Mouse (Mus musculus): ENCODE measurements around the gene Cct3. TPM values are rescaled to one million over a fixed set of nuclear protein-coding genes. Genes with fewer than 3 reads are reported as not detected.
A peak's percentile ranks its signal among the peaks of the same experiment; 100 is the strongest.

Cct3 gene
- polyA plus RNA-seq, 1 experiment = 584 TPM

- Histone ChIP-seq H3K27me3 (ENCODE audit: control insufficient read depth, insufficient read depth, low read length, poor library complexity, severe bottlenecking) (no peaks in the 10 kb centered on the region), H3K9ac (ENCODE audit: low read depth, poor library complexity, severe bottlenecking) (peak overlapping the region; percentile 87), H3K4me3 (ENCODE audit: low read depth, low read length) (peak overlapping the region; percentile 92), H3K27ac (ENCODE audit: insufficient read depth, low read length) (peak overlapping the region; percentile 83), H3K4me1 (ENCODE audit: control insufficient read depth, insufficient read depth, low read length) (no peaks in the 10 kb centered on the region), H3K9me3 (replicated peaks; ENCODE audit: control insufficient read depth, insufficient read depth, low read length, poor library complexity, severe bottlenecking) (no peaks in the 10 kb centered on the region), H3K36me3 (ENCODE audit: control insufficient read depth, insufficient read depth, low read length, poor library complexity, severe bottlenecking) (no peaks in the 10 kb centered on the region; the same call in 1 of the 2 replicates)
- no peak for TF ChIP-seq POLR2A (IDR thresholded peaks at IDR 0.05; ENCODE audit: insufficient read depth, low read length)
- TF ChIP-seq CTCF (IDR thresholded peaks at IDR 0.05; ENCODE audit: low read depth, low read length) = no peak
- no peak for TF ChIP-seq EP300 (IDR thresholded peaks at IDR 0.05; ENCODE audit: insufficient read depth, low read depth, low read length)
Measured at GRCm38 (mm10) chr3:88335436-88336053, 38.6 kb downstream of the Cct3 start.

- Histone ChIP-seq H3K9me3 (replicated peaks; ENCODE audit: control insufficient read depth, insufficient read depth, low read length, poor library complexity, severe bottlenecking) (no peaks in the 10 kb centered on the region), H3K27ac (ENCODE audit: insufficient read depth, low read length) (peak within 1 kb of the TSS; percentile 83), H3K36me3 (ENCODE audit: control insufficient read depth, insufficient read depth, low read length, poor library complexity, severe bottlenecking) (no peaks in the 10 kb centered on the region; the same call in none of the 2 replicates), H3K4me3 (ENCODE audit: low read depth, low read length) (peak within 1 kb of the TSS; percentile 92), H3K9ac (ENCODE audit: low read depth, poor library complexity, severe bottlenecking) (peak within 1 kb of the TSS; percentile 87), H3K27me3 (ENCODE audit: control insufficient read depth, insufficient read depth, low read length, poor library complexity, severe bottlenecking) (no peaks in the 10 kb centered on the region), H3K4me1 (ENCODE audit: control insufficient read depth, insufficient read depth, low read length) (no peaks in the 10 kb centered on the region)
- peak; percentile 94 for TF ChIP-seq POLR2A (IDR thresholded peaks at IDR 0.05; ENCODE audit: insufficient read depth, low read length)
- no peak for TF ChIP-seq CTCF (IDR thresholded peaks at IDR 0.05; ENCODE audit: low read depth, low read length)
- peak; percentile 51; the same call in 1 of the 2 replicates for TF ChIP-seq EP300 (IDR thresholded peaks at IDR 0.05; ENCODE audit: insufficient read depth, low read depth, low read length)
Measured at GRCm38 (mm10) chr3:88336058-88337013, 39.4 kb downstream of the Cct3 start, which contains the start of the genes Tmem79 and Smg5. Gene Tmem79 (minus strand): TSS chr3:88336148. Gene Smg5 (plus strand): TSS chr3:88336260.

DNA sequence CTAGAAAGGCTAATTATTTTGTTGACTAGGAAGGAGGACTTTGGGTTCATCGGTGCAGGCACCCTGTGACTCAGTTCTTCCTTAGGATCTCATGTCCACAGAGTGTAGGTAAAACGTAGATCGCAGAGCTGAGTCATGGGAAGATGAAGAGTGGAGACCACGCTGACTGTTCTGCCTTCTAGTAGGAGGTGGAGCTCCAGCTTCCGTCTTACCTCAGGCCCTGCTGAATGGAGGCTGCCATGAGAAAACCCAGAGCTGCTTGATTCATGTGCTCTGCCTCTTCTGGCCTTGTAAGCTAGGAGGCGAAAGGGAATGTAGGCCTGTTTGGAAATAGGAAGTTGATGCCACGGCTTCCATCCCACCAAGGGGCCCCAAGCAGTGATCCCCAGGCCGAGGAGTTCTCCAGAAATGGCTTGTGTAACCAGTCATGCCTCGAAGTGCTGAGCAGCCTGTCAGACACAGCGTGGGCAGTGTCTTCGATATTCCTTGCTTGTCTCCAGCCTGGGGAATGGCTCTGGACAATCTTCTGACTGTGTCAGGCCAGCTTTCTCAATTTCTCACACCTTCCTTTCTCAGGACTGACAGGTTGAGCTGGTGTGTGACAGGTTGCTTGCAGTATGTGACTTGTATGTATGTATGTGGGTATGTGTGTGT lies 40.6 kb downstream of the Cct3 start:
- Histone ChIP-seq H3K36me3 (ENCODE audit: control insufficient read depth, insufficient read depth, low read length, poor library complexity, severe bottlenecking) (peaks cover 10% of the 10 kb centered on the region), H3K27ac (ENCODE audit: insufficient read depth, low read length) (peak overlapping the region; percentile 51), H3K4me1 (ENCODE audit: control insufficient read depth, insufficient read depth, low read length) (no peaks in the 10 kb centered on the region), H3K9ac (ENCODE audit: low read depth, poor library complexity, severe bottlenecking) (peak overlapping the region; percentile 87; the same call in 1 of the 2 replicates), H3K4me3 (ENCODE audit: low read depth, low read length) (peak overlapping the region; percentile 46), H3K27me3 (ENCODE audit: control insufficient read depth, insufficient read depth, low read length, poor library complexity, severe bottlenecking) (no peaks in the 10 kb centered on the region), H3K9me3 (replicated peaks; ENCODE audit: control insufficient read depth, insufficient read depth, low read length, poor library complexity, severe bottlenecking) (no peaks in the 10 kb centered on the region)
- no peak for TF ChIP-seq EP300 (IDR thresholded peaks at IDR 0.05; ENCODE audit: insufficient read depth, low read depth, low read length)
- TF ChIP-seq POLR2A (IDR thresholded peaks at IDR 0.05; ENCODE audit: insufficient read depth, low read length) = no peak
- no peak for TF ChIP-seq CTCF (IDR thresholded peaks at IDR 0.05; ENCODE audit: low read depth, low read length)

GRCm38 (mm10) chr3:88338316-88338715 lies 41.4 kb downstream of the Cct3 start:
- no peaks in the 10 kb centered on the region for H3K9me3 ChIP-seq (replicated peaks; ENCODE audit: control insufficient read depth, insufficient read depth, low read length, poor library complexity, severe bottlenecking)
- no peak overlapping the region for H3K9ac ChIP-seq (ENCODE audit: low read depth, poor library complexity, severe bottlenecking)
- H3K4me1 ChIP-seq (ENCODE audit: control insufficient read depth, insufficient read depth, low read length) = no peaks in the 10 kb centered on the region
- no peak overlapping the region for H3K27ac ChIP-seq (ENCODE audit: insufficient read depth, low read length)
- peaks cover 18% of the 10 kb centered on the region for H3K36me3 ChIP-seq (ENCODE audit: control insufficient read depth, insufficient read depth, low read length, poor library complexity, severe bottlenecking)
- H3K4me3 ChIP-seq (ENCODE audit: low read depth, low read length) = no peak overlapping the region
- H3K27me3 ChIP-seq (ENCODE audit: control insufficient read depth, insufficient read depth, low read length, poor library complexity, severe bottlenecking) = no peaks in the 10 kb centered on the region
- no peak for TF ChIP-seq EP300 (IDR thresholded peaks at IDR 0.05; ENCODE audit: insufficient read depth, low read depth, low read length)
- no peak for TF ChIP-seq CTCF (IDR thresholded peaks at IDR 0.05; ENCODE audit: low read depth, low read length)
- TF ChIP-seq POLR2A (IDR thresholded peaks at IDR 0.05; ENCODE audit: insufficient read depth, low read length) = no peak

GRCm38 (mm10) chr3:88339006-88339405 lies 42.1 kb downstream of the Cct3 start:
- Histone ChIP-seq H3K27me3 (ENCODE audit: control insufficient read depth, insufficient read depth, low read length, poor library complexity, severe bottlenecking) (no peaks in the 10 kb centered on the region), H3K4me3 (ENCODE audit: low read depth, low read length) (no peak overlapping the region), H3K9me3 (replicated peaks; ENCODE audit: control insufficient read depth, insufficient read depth, low read length, poor library complexity, severe bottlenecking) (no peaks in the 10 kb centered on the region), H3K36me3 (ENCODE audit: control insufficient read depth, insufficient read depth, low read length, poor library complexity, severe bottlenecking) (peaks cover 25% of the 10 kb centered on the region), H3K9ac (ENCODE audit: low read depth, poor library complexity, severe bottlenecking) (no peak overlapping the region), H3K4me1 (ENCODE audit: control insufficient read depth, insufficient read depth, low read length) (no peaks in the 10 kb centered on the region), H3K27ac (ENCODE audit: insufficient read depth, low read length) (no peak overlapping the region)
- TF ChIP-seq POLR2A (IDR thresholded peaks at IDR 0.05; ENCODE audit: insufficient read depth, low read length) (no peak), CTCF (IDR thresholded peaks at IDR 0.05; ENCODE audit: low read depth, low read length) (no peak), EP300 (IDR thresholded peaks at IDR 0.05; ENCODE audit: insufficient read depth, low read depth, low read length) (no peak)
